Mouse (Mus musculus) ES-E14 (cell line): ENCODE data around the gene Adamts7.

Experiments
- HCFC1 ChIP-seq: IDR thresholded peaks from 2 replicates; pipeline ENCODE4 v1.6.1; 2012; ENCODE audit warnings: low read length, inconsistent platforms, borderline replicate concordance; ENCODE audit not compliant: insufficient read depth
- ZC3H11A ChIP-seq: IDR thresholded peaks from 2 replicates; pipeline ENCODE4 v1.6.1; 2012; ENCODE audit warnings: low read depth, mild to moderate bottlenecking, inconsistent platforms, low read length, borderline replicate concordance
- ZNF384 ChIP-seq: IDR thresholded peaks from 2 replicates; pipeline ENCODE4 v1.6.1; 2012; ENCODE audit warnings: low read depth, low read length, inconsistent platforms

DNA sequence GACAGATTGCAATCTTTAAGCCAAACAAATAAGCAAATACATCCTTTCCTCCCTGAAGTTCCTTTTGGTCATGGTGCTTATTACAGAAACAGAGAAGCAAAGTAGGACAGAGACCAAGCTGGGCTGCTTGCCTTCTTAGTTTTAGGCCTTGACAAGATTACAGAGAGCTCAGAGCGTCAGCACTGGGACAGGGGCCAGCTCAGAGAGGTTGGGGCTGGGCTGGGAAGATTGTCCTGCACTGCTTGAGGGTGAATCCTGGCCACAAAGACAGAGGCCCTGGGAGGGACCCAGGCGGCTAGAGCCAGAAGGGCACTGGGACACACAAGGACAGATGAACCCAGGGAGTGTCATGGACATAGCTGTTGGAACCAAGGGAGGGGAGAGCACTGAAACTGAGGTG is 17.1 kb upstream of the Adamts7 start:
- TF ChIP-seq ZC3H11A, result no peak
- TF ChIP-seq ZNF384, result no peak
- no peak for TF ChIP-seq HCFC1
